Mouse (Mus musculus): ENCODE results near the gene Tmem200b.
A peak's percentile ranks its signal among the peaks of the same experiment; 100 is the strongest.

The Tmem200b gene

DNA sequence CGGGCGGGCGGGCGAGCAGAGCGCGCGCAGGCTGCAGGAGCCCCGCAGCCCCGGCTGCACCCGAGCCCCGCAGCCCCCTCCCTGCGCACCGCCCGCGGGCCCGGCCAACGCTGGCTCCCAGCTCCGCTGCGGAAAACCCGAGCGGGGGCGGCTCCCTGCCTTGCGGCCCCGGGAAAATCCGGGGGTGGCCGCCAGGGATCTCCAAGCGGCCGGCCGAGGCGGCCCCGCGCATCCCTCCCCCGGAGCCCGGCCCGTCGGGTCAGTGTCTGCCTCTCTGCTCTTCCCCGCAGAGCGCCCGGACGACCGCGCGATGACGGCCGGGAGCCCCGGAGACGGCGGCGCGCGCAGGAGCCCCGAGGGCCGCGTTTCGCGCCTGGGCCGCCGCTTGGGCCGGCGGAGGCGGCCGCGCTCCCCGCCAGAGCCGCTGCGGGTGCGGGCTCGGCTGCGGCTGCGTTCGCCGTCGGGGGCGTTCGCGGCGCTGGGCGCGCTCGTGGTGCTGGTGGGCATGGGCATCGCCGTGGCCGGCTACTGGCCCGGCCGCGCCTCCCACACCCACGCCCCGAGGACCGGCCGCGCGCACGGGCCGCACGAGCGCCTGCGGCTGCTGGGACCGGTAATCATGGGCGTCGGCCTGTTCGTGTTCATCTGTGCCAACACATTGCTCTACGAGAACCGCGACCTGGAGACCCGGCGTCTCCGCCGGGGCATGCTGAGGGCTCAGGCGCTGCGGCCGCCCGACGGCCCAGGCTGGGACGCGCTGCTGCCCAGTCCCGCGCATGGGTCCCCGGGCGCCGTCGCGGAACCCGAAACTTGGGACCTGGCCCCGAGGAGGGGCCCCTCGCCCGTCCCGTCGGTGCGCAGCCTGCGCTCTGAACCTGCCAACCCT is at the start of gene Tmem200b:
TSS of gene Tmem200b (plus strand) at position 311 of the 886 bp plus-strand sequence.
- no peak for DNase-seq (ENCODE audit: low spot score)

DNA sequence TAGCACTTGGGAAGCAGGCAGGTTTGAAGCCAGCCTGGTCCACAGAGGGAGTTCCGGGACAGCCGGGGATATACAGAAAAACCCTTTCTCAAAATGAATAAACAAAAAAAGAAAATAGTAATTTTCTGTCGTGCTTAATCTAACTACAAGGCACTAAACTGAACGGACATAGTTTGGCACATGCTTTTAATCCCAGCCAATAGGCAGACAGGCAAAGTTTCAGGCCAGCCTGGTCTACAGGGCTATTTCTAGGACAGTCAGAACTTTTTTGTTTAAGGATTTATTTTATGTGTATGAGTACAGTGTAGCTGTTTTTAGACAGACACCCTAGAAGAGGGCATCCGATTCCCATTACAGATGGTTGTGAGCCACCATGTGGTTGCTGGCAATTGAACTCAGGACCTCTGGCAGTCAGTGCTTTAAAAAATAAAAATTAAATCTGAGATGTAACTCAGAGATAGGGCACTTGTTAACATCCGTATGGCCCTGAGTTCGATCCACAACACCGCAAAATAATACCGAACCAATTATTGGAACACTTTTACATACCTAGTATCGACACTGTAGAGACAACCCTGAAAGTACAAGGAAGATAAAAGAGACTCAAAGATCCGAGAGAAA is 48.8 kb upstream of the Tmem200b start:
- peak; percentile 33 for DNase-seq (ENCODE audit: low spot score)

DNA sequence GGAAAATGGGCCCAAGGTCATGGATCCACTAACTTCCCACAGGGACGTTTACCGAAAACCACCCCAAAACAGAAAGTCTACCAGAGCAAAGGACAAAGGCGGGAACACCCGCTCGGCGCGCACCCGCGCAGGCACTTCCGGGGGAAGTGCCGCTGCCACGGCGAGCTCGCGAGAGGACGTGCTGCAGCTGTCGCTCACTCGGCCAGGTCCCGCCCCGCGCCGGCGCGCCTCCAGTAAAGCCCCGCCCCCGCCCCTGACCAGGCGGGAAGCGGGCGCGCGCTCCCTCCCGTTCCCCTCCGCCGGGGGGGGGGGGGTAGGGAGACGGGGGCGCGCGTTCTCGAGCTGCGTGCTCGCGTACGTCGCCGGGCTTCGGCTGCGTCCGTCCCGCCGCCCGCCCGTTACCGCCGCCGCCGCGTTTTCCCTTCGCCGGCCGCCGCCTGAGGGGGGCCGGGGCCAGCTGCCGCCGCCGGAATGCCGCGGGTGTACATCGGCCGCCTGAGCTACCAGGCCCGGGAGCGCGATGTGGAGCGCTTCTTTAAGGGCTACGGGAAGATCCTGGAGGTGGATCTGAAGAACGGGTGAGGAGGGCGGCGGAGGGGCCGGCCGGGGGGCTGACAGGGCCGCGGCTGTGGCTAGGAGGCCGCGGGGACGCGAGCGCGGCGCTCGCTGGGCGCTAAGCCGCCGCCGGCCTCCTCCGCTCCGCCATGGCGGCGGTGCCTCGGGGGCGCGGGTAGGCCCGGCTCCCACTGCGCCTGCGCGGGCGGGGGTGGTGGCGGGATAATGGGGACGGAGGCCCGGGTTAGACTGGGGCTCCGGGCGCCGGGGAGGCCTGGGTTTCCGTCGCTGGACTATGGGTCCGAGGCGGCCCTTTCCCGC is 48.0 kb upstream of the Tmem200b start, which contains the start of gene Srsf4:
TSS of gene Srsf4 (plus strand) at position 325 of the 876 bp plus-strand sequence.
- peak; percentile 94 for DNase-seq (ENCODE audit: low spot score)

DNA sequence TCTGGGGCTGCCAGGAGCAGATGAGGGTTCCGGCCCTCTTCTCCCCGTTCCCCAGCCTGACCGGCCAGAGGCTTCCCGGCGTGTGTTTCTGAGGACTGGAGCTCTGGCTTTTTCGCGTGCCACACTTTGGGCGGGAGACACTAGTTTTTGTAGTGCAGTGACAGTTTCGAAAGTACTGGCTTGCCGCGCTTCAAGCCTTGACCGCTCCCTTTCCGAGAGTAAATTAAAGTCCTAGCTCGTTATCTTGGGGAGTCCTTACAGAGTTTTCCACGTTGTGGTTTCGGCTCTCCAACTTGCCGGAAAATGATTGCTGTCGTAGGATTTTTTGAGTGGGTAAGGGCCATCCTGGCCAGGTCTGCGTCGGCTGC is 47.4 kb upstream of the Tmem200b start:
- DNase-seq (ENCODE audit: low spot score), result peak; percentile 54

DNA sequence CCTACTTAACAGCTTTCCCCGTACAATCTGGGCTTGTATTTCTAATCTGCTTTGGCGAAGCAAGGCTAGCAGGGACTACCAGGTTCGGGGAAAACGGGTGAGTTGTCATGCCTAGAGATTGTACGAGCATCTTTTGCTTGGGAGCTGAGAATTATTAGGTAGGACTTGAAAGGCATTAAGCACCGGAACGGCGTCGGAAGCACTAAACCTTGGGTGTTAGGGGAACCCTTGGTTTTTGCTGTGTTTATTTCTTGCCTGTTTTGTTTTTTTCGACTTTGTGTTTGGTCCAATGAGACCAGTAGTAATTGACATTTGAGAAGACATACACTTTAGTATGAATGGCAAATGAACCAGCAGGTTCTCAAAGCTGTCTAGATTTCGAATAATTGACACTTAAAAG is 47.0 kb upstream of the Tmem200b start:
- DNase-seq (ENCODE audit: low spot score), result no peak

DNA sequence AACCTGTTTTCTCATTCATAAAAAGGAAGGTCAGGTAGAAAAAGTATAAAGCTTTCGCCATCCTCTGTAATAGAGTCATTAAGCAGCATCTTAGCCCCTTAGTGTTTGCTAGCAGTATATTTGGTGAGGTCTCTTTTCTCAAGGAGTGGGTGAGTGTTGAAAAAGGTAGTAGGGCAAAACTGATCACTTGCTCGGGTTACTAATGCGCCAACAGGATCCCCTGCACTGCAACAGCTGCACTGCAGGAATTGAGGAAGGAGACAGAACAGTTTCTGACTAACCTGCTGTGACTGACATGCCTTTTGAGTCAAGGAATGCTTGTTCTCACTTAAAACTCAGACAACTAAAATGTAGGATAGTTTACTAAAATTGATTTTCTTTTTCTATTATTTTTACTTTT is 46.3 kb upstream of the Tmem200b start:
- DNase-seq (ENCODE audit: low spot score), result no peak

DNA sequence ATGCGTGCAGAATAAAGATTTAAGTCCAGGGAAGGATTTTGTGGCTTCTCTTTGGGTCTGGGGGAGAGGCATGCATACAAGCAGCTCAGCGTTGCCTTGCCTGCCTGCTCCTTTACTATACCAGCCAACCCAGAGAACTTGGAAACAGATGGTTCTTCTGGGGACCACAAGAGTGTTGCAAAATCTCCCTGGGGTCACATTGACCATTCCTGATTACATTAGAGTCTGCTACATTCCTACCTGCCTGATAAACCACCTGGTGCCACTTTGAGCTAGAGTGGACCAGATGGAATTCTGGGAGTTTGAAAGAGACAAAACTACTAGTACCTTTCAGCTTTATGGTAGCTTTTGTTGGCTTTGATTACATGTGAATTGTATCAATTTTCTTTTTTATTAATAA is 44.7 kb upstream of the Tmem200b start:
- DNase-seq (ENCODE audit: low spot score), result no peak

DNA sequence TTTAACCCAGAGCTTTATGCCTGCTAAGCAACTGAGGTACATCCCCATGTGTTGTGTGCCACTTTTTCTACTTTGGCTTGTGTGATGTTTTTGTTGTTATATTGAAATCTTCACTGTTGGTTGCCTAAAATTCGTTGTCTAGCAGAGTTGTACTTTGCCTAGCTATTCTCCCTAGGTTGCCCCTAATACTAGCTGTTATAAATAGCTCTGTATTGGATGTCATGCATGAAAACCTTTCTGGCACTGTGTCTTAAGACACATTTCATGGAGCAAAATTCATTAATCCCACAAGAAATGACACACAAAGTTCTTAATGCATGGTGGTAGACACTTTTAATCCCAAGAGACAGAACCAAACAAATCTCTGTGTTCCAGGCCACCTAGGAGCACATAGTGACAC is 41.9 kb upstream of the Tmem200b start:
- no peak for DNase-seq (ENCODE audit: low spot score)

DNA sequence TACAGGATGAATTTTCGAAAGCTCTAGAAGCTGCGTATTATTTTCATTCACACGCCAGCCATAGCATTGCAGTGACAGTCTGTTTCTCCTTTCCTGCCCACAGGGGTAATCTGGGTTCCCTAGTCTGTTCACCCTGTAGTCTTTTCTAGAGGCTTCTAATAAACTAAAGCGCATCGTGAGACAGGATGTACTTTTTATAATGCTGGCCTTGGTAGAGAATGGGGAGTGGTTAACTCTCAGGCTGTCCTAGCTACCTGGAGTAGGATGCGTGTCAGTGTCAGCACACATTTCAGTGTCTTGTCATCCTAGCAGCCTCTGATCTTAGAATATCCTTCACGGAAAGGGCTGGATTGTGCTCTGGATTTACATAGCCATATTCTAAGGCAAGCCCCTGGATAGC is 40.3 kb upstream of the Tmem200b start:
- DNase-seq (ENCODE audit: low spot score), result no peak

DNA sequence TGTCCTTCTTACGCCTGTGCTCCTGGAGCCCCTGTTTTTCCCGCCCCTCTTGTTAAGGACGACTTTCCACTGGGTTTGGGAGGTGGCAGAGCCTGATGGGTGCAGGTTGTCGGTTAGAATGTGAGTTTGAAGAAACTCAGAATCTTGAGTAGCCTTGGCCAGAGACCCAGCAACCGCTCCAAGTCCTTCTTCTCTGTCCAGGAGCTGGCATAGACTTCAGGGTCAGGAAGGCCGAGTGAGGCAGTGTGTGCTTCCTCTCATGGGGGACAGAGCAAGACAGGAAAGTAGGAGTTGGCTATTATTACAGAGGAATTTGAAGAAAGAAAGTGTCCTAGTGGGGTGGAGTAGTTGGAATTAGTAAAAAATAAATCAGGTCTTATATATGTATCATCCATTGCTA is 38.0 kb upstream of the Tmem200b start:
- no peak for DNase-seq (ENCODE audit: low spot score)

DNA sequence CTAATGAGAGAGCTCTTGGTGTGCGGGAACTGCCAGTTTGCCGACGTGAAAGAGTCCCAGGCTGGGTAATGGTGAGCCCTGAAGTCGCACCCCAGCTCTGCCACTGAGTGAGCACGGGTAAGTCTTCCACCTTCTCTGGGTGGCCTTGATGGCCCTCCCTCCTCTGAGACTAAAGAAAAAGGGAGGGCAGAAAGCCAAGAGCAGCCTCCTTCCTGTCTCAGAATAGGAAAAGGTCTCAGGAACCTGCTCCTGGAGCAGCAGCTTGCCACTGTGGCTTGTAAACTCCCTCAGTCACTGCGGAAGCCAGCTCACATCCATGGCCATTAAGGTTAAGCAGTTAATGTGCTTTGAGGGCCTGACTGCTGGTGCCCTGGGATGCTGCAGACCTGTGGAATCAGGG is 36.2 kb upstream of the Tmem200b start:
- no peak for DNase-seq (ENCODE audit: low spot score)

DNA sequence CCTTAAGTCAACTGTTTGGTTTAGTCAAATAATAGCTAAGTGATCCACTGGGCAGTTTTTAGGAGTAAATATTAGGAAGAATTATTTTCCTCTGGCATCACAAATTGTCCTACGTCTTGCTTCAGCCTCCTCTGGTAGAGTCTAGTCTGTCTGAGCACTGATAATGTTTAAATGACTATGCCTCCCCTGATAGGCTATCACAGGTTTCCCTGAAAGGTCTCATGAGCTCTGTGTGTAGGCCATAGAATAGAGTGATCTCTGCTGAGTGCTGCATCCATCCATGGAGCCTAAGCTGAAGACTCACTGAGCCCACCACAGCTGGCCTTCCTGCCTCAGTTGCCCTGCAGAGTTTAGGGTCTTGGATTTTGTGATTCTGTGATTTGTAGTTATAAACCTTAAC is 33.0 kb upstream of the Tmem200b start:
- DNase-seq (ENCODE audit: low spot score), result no peak

DNA sequence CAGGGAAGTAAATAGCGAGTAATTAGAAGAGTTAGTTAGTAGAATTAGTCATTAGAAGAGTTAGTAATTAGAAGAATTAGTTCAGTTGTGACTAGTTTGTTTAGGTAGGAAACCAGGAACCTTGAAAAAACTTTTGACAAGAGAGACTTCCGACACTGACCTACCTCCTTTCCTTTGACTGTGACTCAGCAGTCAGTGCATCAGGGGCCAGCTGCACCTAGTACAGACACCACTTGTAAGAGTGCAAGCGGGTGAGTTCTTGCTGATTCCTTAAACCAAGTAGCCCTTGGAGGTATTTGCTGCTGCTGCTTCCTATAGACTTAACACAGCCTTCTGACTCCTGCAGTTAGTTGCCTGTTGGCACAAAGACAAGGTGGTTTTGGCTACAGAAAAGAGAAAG is 30.9 kb upstream of the Tmem200b start:
- no peak for DNase-seq (ENCODE audit: low spot score)

DNA sequence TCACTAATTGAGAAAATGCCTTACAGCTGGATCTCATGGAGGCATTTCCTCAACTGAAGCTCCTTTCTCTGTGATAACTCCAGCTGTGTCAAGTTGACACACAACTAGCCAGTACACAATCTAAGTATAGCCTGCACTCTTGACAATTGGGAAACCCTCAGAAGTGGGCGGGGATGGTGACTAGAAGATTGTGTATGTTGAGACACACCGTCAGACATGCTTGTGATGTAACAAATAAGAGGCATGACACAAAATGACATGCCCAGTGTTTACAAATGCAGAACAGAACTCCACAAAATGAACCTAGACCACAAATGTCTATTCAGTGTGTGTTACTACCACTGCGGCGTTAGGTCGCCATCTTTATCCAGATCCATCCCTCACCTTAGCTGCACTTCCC is 24.5 kb upstream of the Tmem200b start:
- DNase-seq (ENCODE audit: low spot score), result no peak

DNA sequence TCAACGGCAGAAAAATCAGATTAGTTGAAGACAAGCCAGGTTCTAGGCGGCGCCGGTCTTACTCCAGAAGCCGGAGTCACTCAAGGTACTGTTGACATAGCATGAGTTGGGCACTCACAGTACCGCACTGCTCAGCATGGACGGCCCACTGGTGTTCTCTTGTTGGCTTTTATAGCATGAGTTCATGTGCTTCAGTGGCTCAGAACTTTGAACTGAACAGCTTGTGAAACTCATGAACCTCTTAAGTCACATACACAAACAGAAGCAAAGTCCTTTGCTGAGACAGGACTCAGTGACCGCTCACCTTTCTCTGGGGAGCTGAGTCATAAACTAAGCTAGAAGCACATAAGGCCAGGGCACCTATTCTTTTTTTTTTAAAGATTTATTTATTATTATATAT is 23.8 kb upstream of the Tmem200b start:
- DNase-seq (ENCODE audit: low spot score), result no peak

DNA sequence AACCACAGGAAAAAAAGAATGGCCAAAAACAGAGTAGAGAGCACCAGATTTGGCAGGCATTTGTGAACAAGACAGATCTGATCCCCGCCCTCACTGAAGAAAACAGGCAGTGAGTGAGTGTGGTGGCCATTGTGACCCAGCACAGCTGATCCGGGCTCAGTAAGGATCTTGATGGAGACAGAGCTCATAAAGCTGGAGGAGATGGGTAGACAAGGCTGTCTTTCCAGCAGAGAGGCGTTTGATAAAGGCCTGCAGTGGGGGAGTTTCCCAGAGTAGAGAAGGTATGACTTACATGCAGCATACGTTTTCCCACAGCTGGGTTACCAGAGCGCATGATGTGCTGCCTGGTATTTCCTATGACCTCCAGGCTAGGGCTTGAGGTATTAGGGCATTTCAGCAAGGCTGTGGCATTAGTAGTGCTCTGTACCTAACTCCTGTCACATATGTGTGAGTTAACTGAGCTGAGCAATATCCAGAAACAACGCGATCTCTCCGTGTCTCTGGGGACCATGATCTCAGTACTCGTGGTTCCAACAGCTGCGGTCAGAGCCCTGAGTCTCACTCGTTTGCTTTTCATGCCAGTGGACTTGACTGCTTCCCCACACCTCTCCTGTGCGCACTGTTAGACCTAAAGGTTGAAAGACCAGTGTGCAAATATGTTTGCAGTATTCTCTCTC is 22.9 kb upstream of the Tmem200b start:
- DNase-seq (ENCODE audit: low spot score), result no peak

DNA sequence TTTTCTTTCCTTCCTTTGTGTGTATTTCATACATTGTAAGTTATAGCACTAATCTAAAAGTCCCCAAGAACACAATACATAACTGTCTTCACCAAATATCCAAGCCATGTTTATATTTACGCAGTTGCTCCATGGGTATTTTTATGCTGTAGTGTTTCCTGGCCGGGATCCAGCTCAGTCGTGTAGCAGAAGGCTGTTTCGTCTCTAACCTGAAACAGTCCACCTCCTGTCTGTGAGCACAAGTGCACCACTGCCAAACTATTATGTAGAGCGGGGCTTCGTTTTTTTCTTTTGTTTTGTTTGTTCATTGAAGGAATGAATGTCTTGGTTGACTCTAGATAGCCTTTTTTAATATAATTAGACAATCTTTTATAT is 22.4 kb upstream of the Tmem200b start:
- DNase-seq (ENCODE audit: low spot score), result no peak

DNA sequence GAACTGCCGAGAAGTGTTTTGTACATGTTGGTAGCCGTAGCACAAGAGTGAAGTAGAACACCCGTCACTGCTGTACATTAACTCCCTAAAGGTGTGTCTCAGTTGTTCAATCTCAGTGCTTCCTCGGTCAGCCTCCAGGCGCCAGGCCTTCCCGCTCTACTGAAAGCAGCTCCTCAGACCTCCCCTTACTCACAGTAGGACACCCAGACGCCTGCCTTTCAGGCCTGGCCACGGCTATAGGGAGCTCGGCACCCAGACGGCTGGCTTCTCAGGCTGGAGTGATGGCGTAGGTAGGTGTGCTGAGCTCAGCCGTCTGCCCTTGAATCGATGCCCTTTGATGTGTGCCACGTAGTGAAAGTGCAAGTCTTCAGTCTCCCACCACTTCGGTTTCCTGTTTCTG is 20.5 kb upstream of the Tmem200b start:
- DNase-seq (ENCODE audit: low spot score), result no peak

DNA sequence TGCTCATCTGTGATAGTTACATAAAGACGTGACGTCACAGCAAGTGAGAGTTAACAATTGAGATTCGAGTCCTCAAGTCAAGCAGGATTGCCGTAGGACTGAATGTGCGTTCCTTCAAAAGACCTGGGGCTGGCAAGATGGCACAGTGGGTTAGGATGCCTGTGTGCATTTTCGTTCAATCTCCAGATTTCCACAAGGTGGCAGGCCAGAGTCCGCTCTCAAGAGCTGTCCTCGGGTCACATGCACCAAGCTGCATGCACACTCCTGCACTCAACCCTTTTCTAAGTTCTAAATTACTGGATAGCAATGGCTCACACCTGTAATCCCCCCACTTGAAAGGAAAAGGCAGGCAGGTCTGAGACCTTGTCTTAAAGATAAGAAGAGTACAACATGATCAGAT is 17.1 kb upstream of the Tmem200b start:
- no peak for DNase-seq (ENCODE audit: low spot score)

DNA sequence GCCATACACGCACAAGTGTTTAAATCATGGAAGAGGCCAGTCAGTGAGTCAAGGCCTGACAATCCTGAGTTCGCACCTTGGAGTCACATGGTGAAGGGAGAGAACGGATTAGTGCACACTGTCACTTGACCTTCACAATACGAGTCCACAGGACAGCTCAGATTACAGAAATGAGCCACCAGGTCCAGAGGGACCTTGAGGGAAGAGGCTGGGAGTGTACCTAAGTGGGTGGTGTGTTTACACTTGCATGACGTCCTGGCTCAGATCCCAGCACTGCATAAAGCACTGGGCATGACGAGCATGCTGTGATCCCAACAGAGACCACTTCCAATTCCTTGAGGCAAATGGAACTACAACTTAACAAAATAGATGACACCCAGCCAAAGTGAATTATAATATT is 15.1 kb upstream of the Tmem200b start:
- no peak for DNase-seq (ENCODE audit: low spot score)

DNA sequence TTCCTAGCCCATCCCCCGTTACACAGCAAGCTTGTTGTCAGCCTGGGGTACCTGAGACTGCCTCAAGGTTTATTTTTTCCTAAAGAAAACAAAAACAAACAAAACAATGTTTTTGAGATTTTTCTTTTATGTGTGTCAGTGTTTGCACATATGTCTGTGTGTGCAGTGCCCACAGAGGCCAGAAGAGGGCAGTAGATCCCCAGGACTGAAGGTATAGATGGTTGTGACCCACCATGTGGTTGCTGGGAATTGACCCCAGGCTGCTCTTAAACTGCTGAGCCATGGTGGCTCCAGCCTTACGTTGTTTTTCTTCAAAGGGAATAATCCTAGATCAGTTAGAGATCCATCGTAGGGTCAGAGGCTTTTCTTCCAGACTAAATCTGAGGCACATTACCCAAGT is 13.7 kb upstream of the Tmem200b start:
- no peak for DNase-seq (ENCODE audit: low spot score)
